Mouse (Mus musculus): Measurements from ENCODE around the gene Chtf18.

GRCm38 (mm10) chr17:25744311-25744710 is 17.1 kb upstream of the Chtf18 start:
- TF ChIP-seq SMC3 (IDR thresholded peaks at IDR 0.05; ENCODE audit: low read depth, low read length) (no peak), E2F4 (IDR thresholded peaks at IDR 0.05; ENCODE audit: borderline replicate concordance, low read depth, low read length) (no peak), CTCF (IDR thresholded peaks at IDR 0.05 in 2 of 3, conservative IDR thresholded peaks at IDR 0.05 in 1 of 3; ENCODE audit: control insufficient read depth in 1 of 3, insufficient read depth in 1 of 3, low read depth in 2 of 3, low read length in 3 of 3, poor library complexity in 1 of 3, severe bottlenecking in 1 of 3) (no peak), MAX (IDR thresholded peaks at IDR 0.05; ENCODE audit: low read length) (no peak), SIN3A (IDR thresholded peaks at IDR 0.05; ENCODE audit: low read length) (no peak), ZC3H11A (IDR thresholded peaks at IDR 0.05; ENCODE audit: low read depth, low read length) (no peak)
